Mouse (Mus musculus): ENCODE results near the gene Nr2f1. TPM values are rescaled to one million over a fixed set of nuclear protein-coding genes. Genes with fewer than 3 reads are reported as not detected.
A peak's percentile ranks its signal among the peaks of the same experiment; 100 is the strongest.

Nr2f1 gene
- polyA plus RNA-seq, 1 experiment from 2014 or later, result 4.1 TPM

- Histone ChIP-seq H3K9me3 (no peaks in the 10 kb centered on the region), H3K27ac (replicated peaks) (no peak overlapping the region), H3K4me1 (peaks cover 19% of the 10 kb centered on the region), H3K4me2 (no peak overlapping the region), H3K36me3 (no peaks in the 10 kb centered on the region), H3K4me3 (no peak overlapping the region), H3K27me3 (replicated peaks) (peaks cover 95% of the 10 kb centered on the region), H3K9ac (no peak overlapping the region)
- 22% methylated on average over 5 of the region's 5 CpGs for WGBS
- ATAC-seq (ENCODE audit: extremely low read depth, insufficient number of reproducible peaks, low FRiP score, low TSS enrichment), result no peak
These were observed 22.1 kb downstream of the Nr2f1 start for GRCm38 (mm10) chr13:78177381-78177950.

GRCm38 (mm10) chr13:78175821-78176380 lies 23.7 kb downstream of the Nr2f1 start:
- ATAC-seq (ENCODE audit: extremely low read depth, insufficient number of reproducible peaks, low FRiP score, low TSS enrichment), result no peak
- Histone ChIP-seq H3K27ac (replicated peaks) (no peak overlapping the region), H3K9ac (no peak overlapping the region), H3K4me1 (peaks cover 9% of the 10 kb centered on the region), H3K36me3 (no peaks in the 10 kb centered on the region), H3K9me3 (no peaks in the 10 kb centered on the region), H3K4me2 (no peak overlapping the region), H3K4me3 (no peak overlapping the region), H3K27me3 (replicated peaks) (peaks cover 94% of the 10 kb centered on the region)
- WGBS, result 1% methylated on average over 8 of the region's 8 CpGs

GRCm38 (mm10) chr13:78174891-78175290 lies 24.7 kb downstream of the Nr2f1 start:
- H3K36me3 ChIP-seq, result no peaks in the 10 kb centered on the region
- H3K27ac ChIP-seq (replicated peaks), result no peak overlapping the region
- H3K4me3 ChIP-seq, result no peak overlapping the region
- H3K4me1 ChIP-seq, result peaks cover 7% of the 10 kb centered on the region; the same call in 1 of the 2 replicates
- ATAC-seq (ENCODE audit: extremely low read depth, insufficient number of reproducible peaks, low FRiP score, low TSS enrichment), result no peak
- no peak overlapping the region for H3K9ac ChIP-seq
- WGBS, result 17% methylated on average over 1 of the region's 1 CpGs
- H3K4me2 ChIP-seq, result no peak overlapping the region
- no peaks in the 10 kb centered on the region for H3K9me3 ChIP-seq
- peaks cover 92% of the 10 kb centered on the region for H3K27me3 ChIP-seq (replicated peaks)

GRCm38 (mm10) chr13:78174191-78174590 lies 25.4 kb downstream of the Nr2f1 start:
- no peaks in the 10 kb centered on the region for H3K9me3 ChIP-seq
- H3K36me3 ChIP-seq, result no peaks in the 10 kb centered on the region
- H3K4me3 ChIP-seq, result no peak overlapping the region
- ATAC-seq (ENCODE audit: extremely low read depth, insufficient number of reproducible peaks, low FRiP score, low TSS enrichment), result no peak
- peaks cover 1% of the 10 kb centered on the region; the same call in 1 of the 2 replicates for H3K4me1 ChIP-seq
- H3K4me2 ChIP-seq, result no peak overlapping the region
- H3K27ac ChIP-seq (replicated peaks), result no peak overlapping the region
- WGBS, result 15% methylated on average over 3 of the region's 3 CpGs
- H3K9ac ChIP-seq, result no peak overlapping the region
- peaks cover 91% of the 10 kb centered on the region for H3K27me3 ChIP-seq (replicated peaks)

- no peak overlapping the region for H3K9ac ChIP-seq
- no peak for ATAC-seq (ENCODE audit: extremely low read depth, insufficient number of reproducible peaks, low FRiP score, low TSS enrichment)
- peaks cover 84% of the 10 kb centered on the region for H3K27me3 ChIP-seq (replicated peaks)
- no peaks in the 10 kb centered on the region for H3K36me3 ChIP-seq
- H3K4me3 ChIP-seq, result no peak overlapping the region
- 3% methylated on average over 3 of the region's 3 CpGs for WGBS
- no peaks in the 10 kb centered on the region for H3K9me3 ChIP-seq
- H3K4me2 ChIP-seq, result no peak overlapping the region
- no peak overlapping the region for H3K27ac ChIP-seq (replicated peaks)
- H3K4me1 ChIP-seq, result no peaks in the 10 kb centered on the region
These were observed 26.7 kb downstream of the Nr2f1 start for GRCm38 (mm10) chr13:78172861-78173260.

GRCm38 (mm10) chr13:78171984-78172636 lies 27.4 kb downstream of the Nr2f1 start:
- no peak overlapping the region for H3K4me3 ChIP-seq
- ATAC-seq (ENCODE audit: extremely low read depth, insufficient number of reproducible peaks, low FRiP score, low TSS enrichment), result no peak

GRCm38 (mm10) chr13:78171320-78171719 lies 28.2 kb downstream of the Nr2f1 start:
- ATAC-seq (ENCODE audit: extremely low read depth, insufficient number of reproducible peaks, low FRiP score, low TSS enrichment), result no peak
- no peaks in the 10 kb centered on the region for H3K9me3 ChIP-seq

More at GRCm38 (mm10) chr13:78171984-78172636, 27.4 kb downstream of the Nr2f1 start:
- no peaks in the 10 kb centered on the region for H3K9me3 ChIP-seq
- H3K36me3 ChIP-seq, result no peaks in the 10 kb centered on the region
- peak overlapping the region; percentile 13; the same call in 1 of the 2 replicates for H3K4me2 ChIP-seq
- no peak overlapping the region for H3K9ac ChIP-seq
- WGBS, result 3% methylated on average over 17 of the region's 17 CpGs
- no peak overlapping the region for H3K27ac ChIP-seq (replicated peaks)
- no peaks in the 10 kb centered on the region for H3K4me1 ChIP-seq
- H3K27me3 ChIP-seq (replicated peaks), result peaks cover 86% of the 10 kb centered on the region

GRCm38 (mm10) chr13:78168166-78168565 lies 31.4 kb downstream of the Nr2f1 start:
- Histone ChIP-seq H3K4me1 (0 out of 2 replicates have a peak, but pooled peaks cover 6% of the 10 kb centered on the region), H3K27ac (replicated peaks) (no peak overlapping the region), H3K9ac (no peak overlapping the region), H3K27me3 (replicated peaks) (peaks cover 75% of the 10 kb centered on the region), H3K36me3 (no peaks in the 10 kb centered on the region), H3K4me2 (no peak overlapping the region), H3K9me3 (no peaks in the 10 kb centered on the region), H3K4me3 (no peak overlapping the region)
- ATAC-seq (ENCODE audit: extremely low read depth, insufficient number of reproducible peaks, low FRiP score, low TSS enrichment), result no peak
- WGBS, result 56% methylated on average over 4 of the region's 4 CpGs

More at GRCm38 (mm10) chr13:78171320-78171719, 28.2 kb downstream of the Nr2f1 start:
- Histone ChIP-seq H3K4me2 (peak overlapping the region; percentile 54), H3K9ac (no peak overlapping the region), H3K4me3 (peak overlapping the region; percentile 13; the same call in 1 of the 2 replicates), H3K36me3 (no peaks in the 10 kb centered on the region), H3K27ac (replicated peaks) (no peak overlapping the region), H3K4me1 (no peaks in the 10 kb centered on the region), H3K27me3 (replicated peaks) (peaks cover 83% of the 10 kb centered on the region)
- 2% methylated on average over 15 of the region's 15 CpGs for WGBS

- Histone ChIP-seq H3K4me1 (0 out of 2 replicates have a peak, but pooled peaks cover 6% of the 10 kb centered on the region), H3K27ac (replicated peaks) (no peak overlapping the region), H3K27me3 (replicated peaks) (peaks cover 51% of the 10 kb centered on the region), H3K36me3 (no peaks in the 10 kb centered on the region), H3K9ac (no peak overlapping the region), H3K4me3 (no peak overlapping the region), H3K4me2 (no peak overlapping the region), H3K9me3 (no peaks in the 10 kb centered on the region)
- no peak for ATAC-seq (ENCODE audit: extremely low read depth, insufficient number of reproducible peaks, low FRiP score, low TSS enrichment)
These were observed 34.6 kb downstream of the Nr2f1 start for GRCm38 (mm10) chr13:78164941-78165340.

- H3K9ac ChIP-seq, result peak overlapping the region; percentile 83
- H3K4me2 ChIP-seq, result peak overlapping the region; percentile 77
- H3K27ac ChIP-seq (replicated peaks), result peak overlapping the region; percentile 67
- no peaks in the 10 kb centered on the region for H3K9me3 ChIP-seq
- H3K4me3 ChIP-seq, result peak overlapping the region; percentile 61
- H3K27me3 ChIP-seq (replicated peaks), result peaks cover 42% of the 10 kb centered on the region
- 0 out of 2 replicates have a peak, but pooled peaks cover 6% of the 10 kb centered on the region for H3K4me1 ChIP-seq
- WGBS, result under 1% methylated on average over 85 of the region's 86 CpGs
- ATAC-seq (ENCODE audit: extremely low read depth, insufficient number of reproducible peaks, low FRiP score, low TSS enrichment), result peak; percentile 53
- no peaks in the 10 kb centered on the region for H3K36me3 ChIP-seq
These were observed 36.2 kb downstream of the Nr2f1 start for GRCm38 (mm10) chr13:78163087-78163958.

GRCm38 (mm10) chr13:78162149-78162548 lies 37.4 kb downstream of the Nr2f1 start:
- Histone ChIP-seq H3K9me3 (no peaks in the 10 kb centered on the region), H3K9ac (no peak overlapping the region), H3K36me3 (no peaks in the 10 kb centered on the region), H3K4me1 (0 out of 2 replicates have a peak, but pooled peaks cover 6% of the 10 kb centered on the region), H3K27me3 (replicated peaks) (peaks cover 31% of the 10 kb centered on the region), H3K4me2 (no peak overlapping the region), H3K4me3 (no peak overlapping the region), H3K27ac (replicated peaks) (no peak overlapping the region)
- WGBS, result 58% methylated on average over 2 of the region's 2 CpGs
- ATAC-seq (ENCODE audit: extremely low read depth, insufficient number of reproducible peaks, low FRiP score, low TSS enrichment), result no peak

Data from heart, embryonic 13.5 days (tissue).